Mouse (Mus musculus) midbrain, embryonic 10.5 days (tissue): ENCODE measurements around the gene Olfm1. TPM values are rescaled to one million over a fixed set of nuclear protein-coding genes. Genes with fewer than 3 reads are reported as not detected.

Source experiments
- DNase-seq: peaks from one replicate; pipeline ENCODE4 v3.0.0-alpha.2; 2017; ENCODE audit warnings: low spot score
- H3K27ac ChIP-seq: fragments of 300-500 bp; sonication (generic); replicated peaks from 2 replicates; pipeline ENCODE4 v1.5.1; 2016; ENCODE audit warnings: mild to moderate bottlenecking
- H3K27me3 ChIP-seq: fragments of 300-500 bp; sonication (generic); 2 replicates; pipeline ENCODE4 v1.6.1; 2016; ENCODE audit warnings: low read depth, mild to moderate bottlenecking; ENCODE audit not compliant: poor library complexity, severe bottlenecking
- H3K36me3 ChIP-seq: fragments of 300-500 bp; sonication (generic); 2 replicates; pipeline ENCODE4 v1.6.1; 2016; ENCODE audit warnings: mild to moderate bottlenecking, moderate library complexity
- H3K4me1 ChIP-seq: fragments of 300-500 bp; sonication (generic); 2 replicates; pipeline ENCODE4 v1.6.1; 2016
- H3K4me3 ChIP-seq: fragments of 300-500 bp; sonication (generic); 2 replicates; pipeline ENCODE4 v1.5.1; 2016; ENCODE audit warnings: mild to moderate bottlenecking, moderate library complexity
- H3K9me3 ChIP-seq: fragments of 300-500 bp; sonication (generic); replicated peaks from 2 replicates; pipeline ENCODE4 v1.6.1; 2016; ENCODE audit warnings: mild to moderate bottlenecking
- WGBS: fragments of 180-500 bp; shearing (Covaris S2); methylation state at CpG from one replicate; pipeline ENCODE4 v1.1.7; 2016; 5-methylcytosine and 5-hydroxymethylcytosine counted together
- polyA plus RNA-seq: library from polyadenylated mRNA; unstranded; fragments of >200 nt; fragmentation: Nextera tagmentation; extraction: Ambion mirVana; gene quantifications from 2 replicates; pipeline ENCODE4 v1.2.1, GENCODE M21; 2016

Gene Olfm1
- polyA plus RNA-seq, 1 experiment from 2014 or later, result 27.8 TPM

- Histone ChIP-seq H3K27me3 (no peaks in the 10 kb centered on the region), H3K9me3 (no peaks in the 10 kb centered on the region), H3K4me3 (no peak overlapping the region), H3K4me1 (peaks cover 24% of the 10 kb centered on the region), H3K36me3 (no peaks in the 10 kb centered on the region), H3K27ac (peak overlapping the region; percentile 10; the same call in 1 of the 2 replicates)
- WGBS, result 66% methylated on average over 8 of the region's 8 CpGs
- DNase-seq, result no peak
Observed at GRCm38 (mm10) chr2:28244667-28245395, 52.0 kb downstream of the Olfm1 start.

- Histone ChIP-seq H3K9me3 (no peaks in the 10 kb centered on the region), H3K27me3 (no peaks in the 10 kb centered on the region), H3K4me3 (no peak overlapping the region), H3K27ac (no peak overlapping the region), H3K36me3 (no peaks in the 10 kb centered on the region), H3K4me1 (peaks cover 24% of the 10 kb centered on the region)
- 82% methylated on average over 5 of the region's 5 CpGs for WGBS
- no peak for DNase-seq
Observed at GRCm38 (mm10) chr2:28246110-28246653, 53.4 kb downstream of the Olfm1 start.

DNA sequence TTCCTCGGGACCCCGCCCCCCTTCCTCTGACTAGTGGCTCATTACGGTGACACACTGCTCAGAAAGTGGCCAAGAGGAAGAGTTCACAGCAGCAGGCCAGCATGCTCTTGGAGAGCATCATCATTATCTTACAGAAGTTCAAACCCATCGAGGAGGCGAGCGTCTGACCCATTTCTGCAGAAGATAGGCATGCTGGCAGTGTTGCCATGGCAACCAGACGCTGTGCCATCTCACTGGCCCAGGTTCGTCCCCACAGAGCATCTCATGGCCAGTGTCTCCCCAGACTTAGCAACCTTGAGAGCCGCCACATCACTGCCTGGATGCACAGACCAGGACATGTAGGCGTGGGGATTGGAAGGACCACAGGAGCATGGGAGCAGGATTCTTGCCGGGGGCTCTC is 54.3 kb downstream of the Olfm1 start:
- Histone ChIP-seq H3K4me3 (no peak overlapping the region), H3K9me3 (no peaks in the 10 kb centered on the region), H3K4me1 (peaks cover 26% of the 10 kb centered on the region), H3K27ac (no peak overlapping the region), H3K36me3 (no peaks in the 10 kb centered on the region), H3K27me3 (no peaks in the 10 kb centered on the region)
- DNase-seq, result no peak
- WGBS, result 82% methylated on average over 11 of the region's 11 CpGs

DNA sequence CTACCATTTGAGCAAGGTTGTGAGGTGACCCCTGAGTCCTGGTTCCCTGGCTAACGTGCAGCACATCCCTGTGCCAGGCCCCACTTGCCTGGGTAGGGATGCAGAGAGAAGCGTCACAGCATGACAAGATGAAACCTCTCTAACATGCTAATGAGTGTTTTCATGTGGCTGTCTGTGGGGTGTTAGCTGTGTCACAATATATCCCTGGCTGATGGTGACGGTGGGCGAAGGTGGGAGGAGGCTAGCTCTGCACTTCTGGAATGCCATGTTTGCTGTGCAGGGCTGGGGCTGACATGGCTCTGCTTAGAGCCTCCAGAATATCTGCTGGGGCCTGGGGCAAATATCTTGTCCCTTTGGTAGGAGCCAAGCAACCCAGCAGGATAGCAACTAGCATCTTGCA is 59.8 kb downstream of the Olfm1 start:
- peaks cover 30% of the 10 kb centered on the region for H3K4me1 ChIP-seq
- 0 out of 2 replicates have a peak overlapping the region, but pooled peaks have one; percentile 38 for H3K27ac ChIP-seq
- no peaks in the 10 kb centered on the region for H3K9me3 ChIP-seq
- H3K36me3 ChIP-seq, result no peaks in the 10 kb centered on the region
- WGBS, result 75% methylated on average over 4 of the region's 4 CpGs
- no peak overlapping the region for H3K4me3 ChIP-seq
- DNase-seq, result no peak
- peaks cover 20% of the 10 kb centered on the region; the same call in 1 of the 2 replicates for H3K27me3 ChIP-seq

DNA sequence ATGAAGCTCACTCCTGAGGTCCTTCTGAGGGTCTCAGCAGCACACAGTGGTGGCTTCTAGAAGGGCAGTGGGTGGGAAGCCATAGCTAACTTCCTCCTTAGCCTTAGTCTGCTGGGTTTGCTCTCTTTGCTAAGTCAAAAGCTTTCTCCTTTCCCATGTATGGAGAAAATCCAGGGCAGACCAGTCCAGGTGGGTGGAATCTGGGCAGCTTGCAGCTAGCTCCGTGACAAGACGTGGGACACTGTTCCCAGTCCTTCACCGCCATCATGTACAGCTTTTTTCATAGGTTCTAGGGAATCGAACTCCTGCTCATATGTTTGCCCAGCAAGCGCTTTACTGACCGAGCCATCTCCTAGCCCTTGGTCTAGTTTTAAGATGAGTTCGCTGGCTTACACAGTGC is 63.2 kb downstream of the Olfm1 start:
- H3K27me3 ChIP-seq, result peaks cover 20% of the 10 kb centered on the region; the same call in 1 of the 2 replicates
- no peaks in the 10 kb centered on the region for H3K36me3 ChIP-seq
- DNase-seq, result no peak
- no peak overlapping the region for H3K4me3 ChIP-seq
- 0 out of 2 replicates have a peak overlapping the region, but pooled peaks have one; percentile 13 for H3K27ac ChIP-seq
- no peaks in the 10 kb centered on the region for H3K9me3 ChIP-seq
- 95% methylated on average over 7 of the region's 7 CpGs for WGBS
- peaks cover 36% of the 10 kb centered on the region for H3K4me1 ChIP-seq

- Histone ChIP-seq H3K4me1 (peaks cover 10% of the 10 kb centered on the region), H3K36me3 (no peaks in the 10 kb centered on the region), H3K27me3 (0 out of 2 replicates have a peak, but pooled peaks cover 7% of the 10 kb centered on the region), H3K4me3 (no peak overlapping the region), H3K9me3 (no peaks in the 10 kb centered on the region), H3K27ac (no peak overlapping the region)
- 73% methylated on average over 3 of the region's 3 CpGs for WGBS
- no peak for DNase-seq
Observed at GRCm38 (mm10) chr2:28261438-28261837, 68.6 kb downstream of the Olfm1 start.

DNA sequence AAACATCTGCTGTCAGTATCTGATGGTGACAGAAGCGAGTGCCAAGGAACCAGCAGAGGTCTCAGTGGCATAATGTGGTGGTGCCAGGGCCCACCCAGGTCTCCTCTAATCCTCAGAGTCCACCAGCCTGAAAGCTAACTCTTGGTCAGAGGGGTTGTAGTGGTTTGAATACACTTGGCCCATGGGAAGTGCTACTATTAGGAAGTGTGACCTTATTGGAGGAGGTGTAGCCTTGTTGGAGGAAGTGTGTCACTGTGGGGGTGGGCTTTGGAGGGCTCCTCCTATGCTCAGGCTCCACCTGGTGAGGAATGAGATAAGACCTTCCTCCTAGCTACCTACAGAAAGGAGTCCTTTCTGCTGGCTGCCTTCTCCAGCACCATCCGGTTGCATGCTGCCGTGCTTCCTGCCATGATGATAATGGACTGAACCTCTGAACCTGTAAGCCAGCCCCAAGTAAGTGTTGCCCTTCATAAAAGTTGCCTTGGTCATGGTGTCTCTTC is 75.0 kb downstream of the Olfm1 start:
- WGBS, result 92% methylated on average over 3 of the region's 3 CpGs
- Histone ChIP-seq H3K9me3 (no peaks in the 10 kb centered on the region), H3K4me1 (peaks cover 27% of the 10 kb centered on the region), H3K27me3 (no peaks in the 10 kb centered on the region), H3K4me3 (no peak overlapping the region), H3K36me3 (no peaks in the 10 kb centered on the region), H3K27ac (no peak overlapping the region)
- no peak for DNase-seq

DNA sequence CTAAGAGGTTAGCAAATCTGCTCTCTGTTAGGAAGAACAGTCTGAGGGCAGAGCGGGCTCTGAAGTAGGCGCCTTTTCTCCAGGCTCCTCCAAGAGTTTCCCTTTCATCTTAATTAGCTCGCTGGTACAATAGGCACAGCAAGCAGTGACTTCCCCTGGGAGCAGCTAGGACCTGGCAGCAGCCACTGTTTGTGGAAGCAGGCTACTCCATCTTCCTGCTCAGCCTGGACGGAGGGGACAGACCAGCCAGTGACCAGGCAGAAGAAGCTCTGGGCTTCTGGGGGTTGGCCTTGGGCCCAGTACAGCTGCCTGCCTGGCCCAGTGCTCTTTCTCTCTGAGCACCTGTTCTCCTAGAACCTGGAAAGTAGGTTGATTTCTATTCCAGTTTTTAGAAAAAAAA is 77.8 kb downstream of the Olfm1 start:
- Histone ChIP-seq H3K4me3 (no peak overlapping the region), H3K36me3 (no peaks in the 10 kb centered on the region), H3K27ac (peak overlapping the region; percentile 73; the same call in 1 of the 2 replicates), H3K4me1 (peaks cover 29% of the 10 kb centered on the region), H3K27me3 (no peaks in the 10 kb centered on the region), H3K9me3 (no peaks in the 10 kb centered on the region)
- 12% methylated on average over 4 of the region's 4 CpGs for WGBS
- DNase-seq, result peak; percentile 17

DNA sequence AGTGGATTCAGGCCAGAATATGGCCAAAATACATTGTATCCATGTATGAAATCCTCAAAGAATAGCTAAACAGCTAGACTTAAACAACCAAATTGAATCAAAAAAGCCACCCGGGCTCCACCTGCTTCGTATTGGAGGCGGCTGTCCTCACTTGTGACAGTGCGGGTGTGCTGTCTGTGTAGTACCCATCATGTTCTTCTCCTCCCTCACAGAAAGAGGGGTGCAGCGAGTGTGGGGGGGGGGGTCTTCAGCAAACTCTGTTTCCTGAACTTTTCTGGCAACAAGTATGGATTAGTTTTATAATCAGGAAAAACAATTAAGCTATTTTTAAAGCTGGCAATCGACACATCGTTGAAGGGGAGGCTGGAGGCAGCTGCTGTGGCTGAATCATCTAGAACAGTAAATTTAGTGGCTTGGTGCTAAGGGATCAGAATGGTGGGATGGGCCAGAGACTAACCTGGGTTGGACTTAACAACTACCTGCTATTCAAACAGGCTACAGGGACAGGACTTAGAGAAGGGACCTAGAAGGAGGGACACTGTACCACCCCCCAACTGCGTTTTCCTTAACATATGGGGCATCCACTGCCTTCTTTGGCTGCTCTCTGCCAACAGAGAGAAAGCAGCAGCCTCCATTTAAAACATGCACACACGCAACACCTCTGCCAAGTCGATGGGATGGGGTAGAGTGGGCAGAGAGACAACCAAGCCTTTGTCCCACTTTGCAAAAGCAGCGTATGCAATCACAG is 79.6 kb downstream of the Olfm1 start:
- DNase-seq, result no peak
- Histone ChIP-seq H3K4me1 (peaks cover 33% of the 10 kb centered on the region), H3K36me3 (no peaks in the 10 kb centered on the region), H3K4me3 (no peak overlapping the region), H3K9me3 (no peaks in the 10 kb centered on the region), H3K27ac (no peak overlapping the region), H3K27me3 (no peaks in the 10 kb centered on the region)
- 90% methylated on average over 11 of the region's 11 CpGs for WGBS

DNA sequence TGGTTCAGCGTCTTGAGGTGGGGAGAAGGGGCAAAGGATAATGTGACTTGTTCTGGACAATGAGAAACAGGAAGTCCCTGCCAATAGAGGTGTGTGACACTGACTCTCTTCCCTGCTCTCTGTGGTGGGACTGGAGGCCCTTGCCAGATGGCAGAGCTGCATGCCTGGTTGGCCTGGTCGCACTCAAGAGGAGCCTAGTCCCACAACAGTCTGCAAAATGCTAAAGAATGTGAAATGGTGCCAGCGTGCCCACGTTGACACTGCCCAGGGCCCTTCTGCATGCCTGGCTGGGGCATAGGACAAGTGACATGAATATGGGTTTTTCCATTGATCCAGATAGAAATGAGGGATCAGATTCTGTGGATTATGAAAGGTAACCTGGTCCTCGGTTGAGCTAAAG is 81.2 kb downstream of the Olfm1 start:
- H3K4me3 ChIP-seq, result no peak overlapping the region
- no peak for DNase-seq
- WGBS, result 90% methylated on average over 5 of the region's 5 CpGs

GRCm38 (mm10) chr2:28275345-28275744 is 82.6 kb downstream of the Olfm1 start:
- no peak overlapping the region for H3K4me3 ChIP-seq
- WGBS, result 73% methylated on average over 3 of the region's 3 CpGs
- no peaks in the 10 kb centered on the region for H3K9me3 ChIP-seq
- H3K27ac ChIP-seq, result no peak overlapping the region; the same call in 1 of the 2 replicates
- H3K27me3 ChIP-seq, result no peaks in the 10 kb centered on the region
- no peak for DNase-seq
- peaks cover 43% of the 10 kb centered on the region for H3K4me1 ChIP-seq
- H3K36me3 ChIP-seq, result no peaks in the 10 kb centered on the region

More for the DNA sequence above, 81.2 kb downstream of the Olfm1 start:
- peaks cover 50% of the 10 kb centered on the region for H3K4me1 ChIP-seq
- H3K36me3 ChIP-seq, result no peaks in the 10 kb centered on the region
- no peaks in the 10 kb centered on the region for H3K9me3 ChIP-seq
- no peak overlapping the region for H3K27ac ChIP-seq
- H3K27me3 ChIP-seq, result no peaks in the 10 kb centered on the region

- H3K27ac ChIP-seq, result 0 out of 2 replicates have a peak overlapping the region, but pooled peaks have one; percentile 38
- H3K36me3 ChIP-seq, result no peaks in the 10 kb centered on the region
- peaks cover 27% of the 10 kb centered on the region for H3K4me1 ChIP-seq
- no peak overlapping the region for H3K4me3 ChIP-seq
- no peaks in the 10 kb centered on the region for H3K9me3 ChIP-seq
- peak; percentile 76 for DNase-seq
- WGBS, result 10% methylated on average over 7 of the region's 7 CpGs
- no peaks in the 10 kb centered on the region for H3K27me3 ChIP-seq
Observed at GRCm38 (mm10) chr2:28278150-28278549, 85.4 kb downstream of the Olfm1 start.
